Mouse (Mus musculus) embryonic fibroblast, embryonic 13.5 days (primary cell): Measurements from ENCODE around the gene Atp23.

Experiments used
- CTCF ChIP-seq: IDR thresholded peaks from 2 replicates; pipeline ENCODE4 v1.5.1; 2011; ENCODE audit warnings: mild to moderate bottlenecking, control low read depth, low read length, moderate library complexity, borderline replicate concordance; ENCODE audit not compliant: insufficient read depth
- POLR2A ChIP-seq: IDR thresholded peaks from 2 replicates; pipeline ENCODE4 v1.6.1; 2011; ENCODE audit warnings: low read depth, mild to moderate bottlenecking, control low read depth, low read length, moderate library complexity

GRCm38 (mm10) chr10:126935121-126935520 lies 34.0 kb upstream of the Atp23 start:
- TF ChIP-seq CTCF: no peak
- TF ChIP-seq POLR2A: no peak
